Mouse (Mus musculus): ENCODE measurements around the gene Kcnmb2.

DNA sequence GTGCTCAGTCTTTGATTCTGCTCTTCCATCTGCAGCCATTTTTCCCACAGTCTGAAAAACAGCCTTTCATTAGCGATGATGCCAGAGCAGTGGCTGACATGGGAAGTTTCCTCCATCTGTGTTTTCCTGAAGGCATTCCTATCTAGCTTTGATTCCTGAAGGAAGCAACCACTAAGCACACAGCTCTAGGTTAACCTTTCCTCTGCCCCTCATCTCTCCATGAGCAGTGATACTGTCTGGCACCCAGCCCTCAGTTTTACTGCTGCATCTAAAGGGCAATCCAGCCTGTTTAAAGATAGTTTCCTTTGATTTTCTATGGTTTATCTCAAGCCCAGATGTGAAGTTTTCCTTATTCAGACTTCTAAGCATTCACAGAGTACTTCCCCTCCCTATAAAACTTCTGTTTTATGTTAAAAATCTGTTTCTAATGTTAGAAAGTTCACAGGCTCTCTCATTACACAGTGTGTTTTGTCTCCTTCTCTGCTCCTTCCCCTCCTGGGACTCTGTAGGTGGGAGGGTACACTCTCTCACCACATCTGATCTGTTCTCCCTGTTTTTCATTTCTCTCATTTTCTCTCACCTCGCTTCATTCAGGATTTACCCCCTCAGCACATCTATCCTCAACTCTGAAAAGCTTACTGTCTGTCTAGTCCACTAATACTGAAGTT is 283.7 kb downstream of the Kcnmb2 start:
- TF ChIP-seq CTCF (IDR thresholded peaks at IDR 0.05) (no peak), EP300 (IDR thresholded peaks at IDR 0.05) (no peak)

Measured in lung, postnatal 0 days (tissue).